Mouse (Mus musculus) neural tube, embryonic 12.5 days (tissue): ENCODE data around the gene Ilk. TPM values are rescaled to one million over a fixed set of nuclear protein-coding genes. Genes with fewer than 3 reads are reported as not detected.

ENCODE experiments used
- ATAC-seq: fragments of 200-750 bp; cut with Nextera tagmentation; 2 replicates; pipeline ENCODE4 v1.8.0; 2017; ENCODE audit warnings: low read depth, mild to moderate bottlenecking, moderate TSS enrichment, moderate library complexity; ENCODE audit not compliant: low FRiP score
- H3K27ac ChIP-seq: fragments of 300-500 bp; sonication (generic); 2 replicates; pipeline ENCODE4 v1.5.1; 2016
- H3K27me3 ChIP-seq: fragments of 300-500 bp; sonication (generic); replicated peaks from 2 replicates; pipeline ENCODE4 v1.6.1; 2016; ENCODE audit warnings: mild to moderate bottlenecking
- H3K36me3 ChIP-seq: fragments of 300-500 bp; sonication (generic); 2 replicates; pipeline ENCODE4 v1.6.1; 2016; ENCODE audit warnings: mild to moderate bottlenecking
- H3K4me1 ChIP-seq: fragments of 300-500 bp; sonication (generic); 2 replicates; pipeline ENCODE4 v1.6.1; 2016
- H3K4me2 ChIP-seq: fragments of 300-500 bp; sonication (generic); replicated peaks from 2 replicates; pipeline ENCODE4 v1.6.1; 2016; ENCODE audit warnings: mild to moderate bottlenecking
- H3K4me3 ChIP-seq: fragments of 300-500 bp; sonication (generic); 2 replicates; pipeline ENCODE4 v1.5.1; 2016
- H3K9ac ChIP-seq: fragments of 300-500 bp; sonication (generic); 2 replicates; pipeline ENCODE4 v1.6.1; 2016; ENCODE audit warnings: mild to moderate bottlenecking
- H3K9me3 ChIP-seq: fragments of 300-500 bp; sonication (generic); 2 replicates; pipeline ENCODE4 v1.6.1; 2016; ENCODE audit warnings: mild to moderate bottlenecking
- whole genome bisulfite sequencing: fragments of 180-500 bp; shearing (Covaris S2); methylation state at CpG from one replicate; pipeline ENCODE4 v1.1.7; 2016; 5-methylcytosine and 5-hydroxymethylcytosine counted together
- polyA plus RNA-seq: library from polyadenylated mRNA; unstranded; fragments of >200 nt; fragmentation: Nextera tagmentation; extraction: Ambion mirVana; gene quantifications from 2 replicates; pipeline ENCODE4 v1.2.1, GENCODE M21; 2016

The Ilk gene
- polyA plus RNA-seq, 1 experiment from 2014 or later = 230 TPM

- 43% methylated on average over 8 of the region's 8 CpGs for WGBS
- Histone ChIP-seq H3K36me3 (peaks cover 74% of the 10 kb centered on the region), H3K9me3 (no peaks in the 10 kb centered on the region), H3K4me1 (peaks cover 41% of the 10 kb centered on the region), H3K27ac (no peak overlapping the region), H3K4me2 (no peak overlapping the region), H3K9ac (no peak overlapping the region), H3K4me3 (no peak overlapping the region), H3K27me3 (no peaks in the 10 kb centered on the region)
- no peak for ATAC-seq
These were observed 38.3 kb downstream of the Ilk start for GRCm38 (mm10) chr7:105774661-105775060.

- no peak overlapping the region for H3K27ac ChIP-seq
- no peak overlapping the region for H3K4me2 ChIP-seq
- ATAC-seq = no peak
- H3K9me3 ChIP-seq = no peaks in the 10 kb centered on the region
- H3K9ac ChIP-seq = no peak overlapping the region
- no peaks in the 10 kb centered on the region for H3K27me3 ChIP-seq
- WGBS = 92% methylated on average over 2 of the region's 2 CpGs
- H3K36me3 ChIP-seq = peaks cover 74% of the 10 kb centered on the region
- H3K4me3 ChIP-seq = no peak overlapping the region
- H3K4me1 ChIP-seq = peaks cover 36% of the 10 kb centered on the region
These were observed 39.6 kb downstream of the Ilk start for GRCm38 (mm10) chr7:105776026-105776425.

GRCm38 (mm10) chr7:105777316-105777715 lies 40.9 kb downstream of the Ilk start:
- peak overlapping the region; percentile 34 for H3K4me2 ChIP-seq
- peaks cover 32% of the 10 kb centered on the region for H3K4me1 ChIP-seq
- H3K27me3 ChIP-seq = no peaks in the 10 kb centered on the region
- WGBS = 92% methylated on average over 1 of the region's 1 CpGs
- no peaks in the 10 kb centered on the region for H3K9me3 ChIP-seq
- peaks cover 74% of the 10 kb centered on the region for H3K36me3 ChIP-seq
- H3K4me3 ChIP-seq = no peak overlapping the region
- no peak for ATAC-seq
- no peak overlapping the region for H3K27ac ChIP-seq
- H3K9ac ChIP-seq = no peak overlapping the region

- WGBS = 56% methylated on average over 13 of the region's 13 CpGs
- Histone ChIP-seq H3K9ac (0 out of 2 replicates have a peak overlapping the region, but pooled peaks have one; percentile 18), H3K27me3 (no peaks in the 10 kb centered on the region), H3K27ac (peak overlapping the region; percentile 4; the same call in 1 of the 2 replicates), H3K9me3 (no peaks in the 10 kb centered on the region), H3K4me2 (peak overlapping the region; percentile 34), H3K36me3 (peaks cover 74% of the 10 kb centered on the region), H3K4me3 (no peak overlapping the region), H3K4me1 (peaks cover 37% of the 10 kb centered on the region)
- ATAC-seq = peak; percentile 46
These were observed 41.6 kb downstream of the Ilk start for GRCm38 (mm10) chr7:105777797-105778552.

- WGBS = 24% methylated on average over 4 of the region's 4 CpGs
- H3K36me3 ChIP-seq = peaks cover 72% of the 10 kb centered on the region
- no peaks in the 10 kb centered on the region for H3K27me3 ChIP-seq
- peaks cover 42% of the 10 kb centered on the region for H3K4me1 ChIP-seq
- peak; percentile 56; the same call in 1 of the 2 replicates for ATAC-seq
- peak overlapping the region; percentile 34 for H3K4me2 ChIP-seq
- H3K27ac ChIP-seq = peak overlapping the region; percentile 4; the same call in 1 of the 2 replicates
- no peaks in the 10 kb centered on the region for H3K9me3 ChIP-seq
- no peak overlapping the region for H3K4me3 ChIP-seq
- peak overlapping the region; percentile 18; the same call in 1 of the 2 replicates for H3K9ac ChIP-seq
These were observed 42.3 kb downstream of the Ilk start for GRCm38 (mm10) chr7:105778553-105779265.

- Histone ChIP-seq H3K9me3 (no peaks in the 10 kb centered on the region), H3K27me3 (no peaks in the 10 kb centered on the region), H3K36me3 (peaks cover 55% of the 10 kb centered on the region), H3K4me2 (peak overlapping the region; percentile 84), H3K4me3 (no peak overlapping the region), H3K4me1 (peaks cover 49% of the 10 kb centered on the region), H3K27ac (no peak overlapping the region), H3K9ac (0 out of 2 replicates have a peak overlapping the region, but pooled peaks have one; percentile 35)
- WGBS = 61% methylated on average over 4 of the region's 4 CpGs
- ATAC-seq = no peak
These were observed 47.5 kb downstream of the Ilk start for GRCm38 (mm10) chr7:105783861-105784260.

GRCm38 (mm10) chr7:105784556-105784955 lies 48.2 kb downstream of the Ilk start:
- Histone ChIP-seq H3K4me3 (0 out of 2 replicates have a peak overlapping the region, but pooled peaks have one; percentile 13), H3K4me2 (peak overlapping the region; percentile 84), H3K9me3 (no peaks in the 10 kb centered on the region), H3K27me3 (no peaks in the 10 kb centered on the region), H3K4me1 (peaks cover 42% of the 10 kb centered on the region), H3K9ac (peak overlapping the region; percentile 35; the same call in 1 of the 2 replicates), H3K36me3 (peaks cover 48% of the 10 kb centered on the region), H3K27ac (no peak overlapping the region)
- no peak for ATAC-seq
- 8% methylated on average over 4 of the region's 4 CpGs for WGBS

- peak; percentile 72 for ATAC-seq
These were observed 50.3 kb downstream of the Ilk start for GRCm38 (mm10) chr7:105786506-105787284.

GRCm38 (mm10) chr7:105787285-105788140 lies 51.1 kb downstream of the Ilk start, which contains the start of gene Dchs1:
TSS of gene Dchs1 (minus strand) at chr7:105787654.
- Histone ChIP-seq H3K27me3 (no peaks in the 10 kb centered on the region), H3K9me3 (no peaks in the 10 kb centered on the region), H3K36me3 (peaks cover 19% of the 10 kb centered on the region; the same call in 1 of the 2 replicates), H3K9ac (peak within 1 kb of the TSS; percentile 100), H3K4me1 (peaks cover 41% of the 10 kb centered on the region), H3K4me2 (peak within 1 kb of the TSS; percentile 84), H3K4me3 (peak within 1 kb of the TSS; percentile 97), H3K27ac (peak within 1 kb of the TSS; percentile 93)
- WGBS = under 1% methylated on average over 81 of the region's 97 CpGs
- peak; percentile 77 for ATAC-seq

More at GRCm38 (mm10) chr7:105786506-105787284, 50.3 kb downstream of the Ilk start:
- Histone ChIP-seq H3K4me2 (peak overlapping the region; percentile 84), H3K4me1 (peaks cover 41% of the 10 kb centered on the region), H3K27me3 (no peaks in the 10 kb centered on the region), H3K9ac (peak overlapping the region; percentile 100), H3K9me3 (no peaks in the 10 kb centered on the region), H3K4me3 (peak overlapping the region; percentile 97), H3K27ac (peak overlapping the region; percentile 93), H3K36me3 (peaks cover 27% of the 10 kb centered on the region)
- 2% methylated on average over 20 of the region's 20 CpGs for WGBS

GRCm38 (mm10) chr7:105791147-105791546 lies 54.8 kb downstream of the Ilk start:
- Histone ChIP-seq H3K9ac (no peak overlapping the region), H3K4me2 (no peak overlapping the region), H3K4me1 (peaks cover 7% of the 10 kb centered on the region), H3K9me3 (no peaks in the 10 kb centered on the region), H3K27me3 (no peaks in the 10 kb centered on the region), H3K36me3 (no peaks in the 10 kb centered on the region), H3K27ac (no peak overlapping the region), H3K4me3 (no peak overlapping the region)
- 86% methylated on average over 1 of the region's 1 CpGs for WGBS
- ATAC-seq = no peak
